Mouse (Mus musculus) frontal cortex, adult 2 months (tissue): ENCODE results near the gene Phlpp1. TPM values are rescaled to one million over a fixed set of nuclear protein-coding genes. Genes with fewer than 3 reads are reported as not detected.
"Not testable (repeated sequence)": the region's sequence is repeated elsewhere in the genome, so short reads cannot be mapped to it uniquely, and the experiment has no call there.

Source experiments
- DNase-seq, 2 experiments: peaks; one replicate each; pipeline ENCODE4 v3.0.0; 2022; ENCODE audit warnings: low spot score in 1 of 2; ENCODE audit errors: extremely low spot score in 1 of 2
- polyA plus RNA-seq: library from polyadenylated mRNA; depleted of rRNA; stranded (reverse); fragments of >200 nt; gene quantifications from 2 replicates; pipeline ENCODE4 v1.2.3, GENCODE M21; 2012

Phlpp1 gene
- polyA plus RNA-seq, 1 experiment = 39.1 TPM

- no peak for DNase-seq
Measured at GRCm38 (mm10) chr1:106289580-106289979, 118.0 kb downstream of the Phlpp1 start.

GRCm38 (mm10) chr1:106309394-106310039 lies 138.0 kb downstream of the Phlpp1 start:
- no peak for DNase-seq

- DNase-seq = no peak
Measured at GRCm38 (mm10) chr1:106310285-106310684, 138.7 kb downstream of the Phlpp1 start.

- not testable (repeated sequence) for DNase-seq
Measured at GRCm38 (mm10) chr1:106311830-106312229, 140.3 kb downstream of the Phlpp1 start.

- DNase-seq = peak in 1 of 2 experiments; percentile 25
Measured at GRCm38 (mm10) chr1:106314476-106314875, 142.9 kb downstream of the Phlpp1 start.

- DNase-seq = no peak
Measured at GRCm38 (mm10) chr1:106316641-106317304, 145.2 kb downstream of the Phlpp1 start.

- no peak for DNase-seq
Measured at GRCm38 (mm10) chr1:106318341-106318740, 146.8 kb downstream of the Phlpp1 start.

GRCm38 (mm10) chr1:106320583-106320982 lies 149.0 kb downstream of the Phlpp1 start:
- no peak for DNase-seq

- no peak for DNase-seq
Measured at GRCm38 (mm10) chr1:106321432-106322126, 150.0 kb downstream of the Phlpp1 start.

- DNase-seq = no peak
Measured at GRCm38 (mm10) chr1:106326691-106327090, 155.1 kb downstream of the Phlpp1 start.

GRCm38 (mm10) chr1:106342100-106342499 lies 170.5 kb downstream of the Phlpp1 start:
- DNase-seq = no peak

GRCm38 (mm10) chr1:106345265-106345664 lies 173.7 kb downstream of the Phlpp1 start:
- DNase-seq = no peak

GRCm38 (mm10) chr1:106346776-106347175 lies 175.2 kb downstream of the Phlpp1 start:
- no peak for DNase-seq

- DNase-seq = no peak
Measured at GRCm38 (mm10) chr1:106349116-106349515, 177.6 kb downstream of the Phlpp1 start.

GRCm38 (mm10) chr1:106351512-106351911 lies 180.0 kb downstream of the Phlpp1 start:
- DNase-seq = no peak

- DNase-seq = peak; percentile 18 to 63
Measured at GRCm38 (mm10) chr1:106352801-106353511, 181.4 kb downstream of the Phlpp1 start.

- no peak for DNase-seq
Measured at GRCm38 (mm10) chr1:106353993-106354392, 182.4 kb downstream of the Phlpp1 start.

GRCm38 (mm10) chr1:106359474-106359873 lies 187.9 kb downstream of the Phlpp1 start:
- DNase-seq = no peak

GRCm38 (mm10) chr1:106362841-106363604 lies 191.5 kb downstream of the Phlpp1 start:
- no peak for DNase-seq

GRCm38 (mm10) chr1:106369330-106369729 lies 197.8 kb downstream of the Phlpp1 start:
- DNase-seq = no peak
